Mouse (Mus musculus): Measurements from ENCODE around the gene Megf6. TPM values are rescaled to one million over a fixed set of nuclear protein-coding genes. Genes with fewer than 3 reads are reported as not detected.

Megf6 gene
- total RNA-seq, 2 experiments from 2014 or later = 5.1 to 5.2 TPM

DNA sequence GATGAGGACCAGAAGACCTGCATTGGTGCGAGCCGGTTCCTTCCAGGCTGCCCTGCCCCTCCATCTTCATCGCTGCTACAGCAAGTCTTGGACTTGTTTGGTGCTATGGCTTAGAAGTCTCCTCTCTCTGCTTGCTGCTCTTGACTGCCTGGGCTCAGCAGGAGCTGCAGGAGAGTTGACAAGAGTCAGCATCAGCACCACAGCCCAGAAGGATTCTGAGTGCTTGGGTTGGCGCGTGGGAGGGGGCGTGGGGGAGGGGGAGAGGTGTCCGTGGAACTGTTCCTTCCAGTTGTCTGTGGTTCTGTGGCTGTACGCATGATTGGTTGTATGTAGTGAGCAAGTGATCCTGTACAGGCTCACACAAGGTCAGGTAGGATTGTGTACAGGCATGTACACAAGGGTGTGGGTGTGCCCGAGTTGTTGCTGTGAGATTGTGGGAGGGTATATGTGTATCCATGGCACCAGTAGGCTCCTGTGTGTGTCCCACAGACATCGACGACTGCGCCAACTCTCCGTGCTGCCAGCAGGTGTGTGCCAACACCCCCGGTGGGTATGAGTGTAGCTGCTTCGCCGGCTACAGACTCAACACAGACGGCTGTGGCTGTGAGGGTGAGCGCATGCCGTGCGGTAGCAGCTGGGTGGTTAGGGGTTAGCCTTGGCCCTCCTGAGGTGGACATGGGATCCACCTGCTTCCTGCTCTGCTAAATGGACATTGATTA, 82.2 kb downstream of the Megf6 start:
- DNase-seq = peak; percentile 46 to 57

GRCm38 (mm10) chr4:154260755-154261154, 90.2 kb downstream of the Megf6 start:
- DNase-seq = no peak

DNA sequence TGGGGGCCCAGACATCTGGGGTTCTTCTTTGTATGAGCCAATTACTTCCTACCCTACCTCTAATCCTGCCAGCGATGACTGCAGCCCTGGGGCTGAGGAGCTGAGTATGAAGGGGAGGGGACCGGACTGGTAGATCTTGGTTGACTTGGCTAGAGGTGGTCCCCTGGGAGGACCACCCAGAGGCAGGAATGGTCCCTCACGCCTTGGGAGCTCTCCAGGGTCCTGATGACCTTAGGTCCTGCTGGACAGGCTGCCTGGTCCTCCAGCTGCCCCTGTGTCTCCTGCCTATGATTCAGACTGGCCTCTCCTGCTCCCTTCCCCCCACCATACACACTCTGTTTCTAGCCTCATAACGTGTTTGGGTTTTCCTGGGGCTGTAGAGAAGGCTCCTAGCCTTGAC, 91.5 kb downstream of the Megf6 start:
- no peak for DNase-seq

GRCm38 (mm10) chr4:154267511-154267910, 97.0 kb downstream of the Megf6 start:
- no peak for DNase-seq

- no peak for DNase-seq
Measured at GRCm38 (mm10) chr4:154269520-154269919, 99.0 kb downstream of the Megf6 start.

DNA sequence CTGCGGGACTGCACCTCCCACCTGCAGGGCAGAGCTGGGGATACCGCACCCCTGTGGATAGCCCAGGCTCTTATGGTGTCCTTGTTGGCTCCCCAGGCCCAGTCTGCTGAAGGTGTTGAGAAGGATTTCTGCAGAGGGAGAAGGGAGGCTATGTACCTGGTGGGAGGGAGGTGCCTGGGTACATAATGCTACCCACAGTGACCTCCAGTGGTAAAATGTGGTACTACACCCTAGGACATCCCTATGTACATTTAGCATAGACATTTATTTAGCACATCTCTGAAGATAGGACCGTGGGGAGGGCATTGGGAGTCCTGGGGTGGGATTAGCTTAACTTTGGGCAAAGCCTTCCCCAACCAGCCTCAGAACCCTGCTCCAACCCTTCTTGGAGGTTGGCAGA, 102.5 kb downstream of the Megf6 start:
- peak in 1 of 2 experiments; percentile 30 for DNase-seq

DNA sequence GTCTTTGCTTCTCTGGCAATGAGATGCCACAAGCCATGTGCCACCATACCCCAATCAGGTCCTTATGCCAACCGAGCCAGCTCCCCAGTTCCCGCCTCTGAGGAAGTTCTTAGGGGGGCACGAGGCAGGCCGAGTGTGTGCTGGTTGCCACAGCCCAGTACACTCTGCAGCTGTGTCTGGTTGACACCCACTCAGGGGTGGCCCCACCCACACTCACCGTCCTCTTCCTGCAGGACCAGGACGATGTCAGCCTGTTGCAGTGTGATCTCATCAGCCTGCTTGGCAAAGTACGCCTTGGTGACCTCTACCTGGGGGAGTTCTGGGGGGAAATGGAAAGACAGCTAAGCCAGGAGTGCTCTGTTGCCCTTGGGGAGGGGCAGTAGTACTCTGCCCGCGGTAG, 109.0 kb downstream of the Megf6 start:
- DNase-seq = no peak

DNA sequence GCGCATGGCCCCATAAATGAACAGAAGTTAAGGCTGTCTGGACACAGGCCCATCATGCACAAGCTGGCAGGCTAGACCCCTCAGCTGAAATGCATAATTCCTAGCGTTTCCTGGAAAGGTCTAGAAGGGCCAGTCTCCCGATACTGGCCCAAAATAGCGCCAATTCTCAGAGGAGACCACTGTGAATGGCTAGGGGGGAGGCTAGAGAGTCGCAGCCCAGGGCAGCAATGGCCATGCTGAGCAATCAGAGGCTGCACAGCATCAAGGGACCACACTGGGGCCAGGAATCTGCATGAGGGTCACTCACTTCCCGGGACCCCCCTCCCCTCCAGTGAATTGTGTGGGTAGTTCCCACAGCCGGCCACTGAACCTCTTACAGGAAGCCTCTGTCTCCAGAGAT, 113.1 kb downstream of the Megf6 start:
- no peak for DNase-seq

GRCm38 (mm10) chr4:154293735-154294201, 123.2 kb downstream of the Megf6 start:
- DNase-seq = no peak

DNA sequence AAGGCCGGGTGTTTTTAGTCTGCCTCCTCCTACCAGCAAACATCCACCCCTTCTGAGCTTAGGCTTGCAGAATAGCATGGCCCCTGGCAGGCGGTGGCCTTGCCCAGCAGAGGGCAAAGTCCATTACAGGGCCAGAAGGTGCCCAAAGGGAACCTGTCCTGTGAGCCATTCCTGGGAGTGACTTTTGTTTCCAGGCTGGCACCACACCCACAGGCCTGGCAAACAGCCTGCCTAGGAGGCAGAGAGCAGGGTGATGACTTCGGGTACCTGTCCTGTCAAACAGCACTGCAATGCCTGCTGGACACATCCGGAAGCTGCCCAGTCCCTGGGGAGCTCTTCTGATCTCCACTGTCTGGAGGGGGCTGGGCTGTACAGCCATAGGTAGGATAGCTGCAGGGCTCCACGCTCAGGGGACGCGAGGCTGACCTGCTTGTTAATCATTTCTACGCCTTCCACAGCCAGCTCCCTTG, 123.8 kb downstream of the Megf6 start:
- no peak for DNase-seq

- no peak for DNase-seq
Measured at GRCm38 (mm10) chr4:154297761-154298160, 127.2 kb downstream of the Megf6 start.

DNA sequence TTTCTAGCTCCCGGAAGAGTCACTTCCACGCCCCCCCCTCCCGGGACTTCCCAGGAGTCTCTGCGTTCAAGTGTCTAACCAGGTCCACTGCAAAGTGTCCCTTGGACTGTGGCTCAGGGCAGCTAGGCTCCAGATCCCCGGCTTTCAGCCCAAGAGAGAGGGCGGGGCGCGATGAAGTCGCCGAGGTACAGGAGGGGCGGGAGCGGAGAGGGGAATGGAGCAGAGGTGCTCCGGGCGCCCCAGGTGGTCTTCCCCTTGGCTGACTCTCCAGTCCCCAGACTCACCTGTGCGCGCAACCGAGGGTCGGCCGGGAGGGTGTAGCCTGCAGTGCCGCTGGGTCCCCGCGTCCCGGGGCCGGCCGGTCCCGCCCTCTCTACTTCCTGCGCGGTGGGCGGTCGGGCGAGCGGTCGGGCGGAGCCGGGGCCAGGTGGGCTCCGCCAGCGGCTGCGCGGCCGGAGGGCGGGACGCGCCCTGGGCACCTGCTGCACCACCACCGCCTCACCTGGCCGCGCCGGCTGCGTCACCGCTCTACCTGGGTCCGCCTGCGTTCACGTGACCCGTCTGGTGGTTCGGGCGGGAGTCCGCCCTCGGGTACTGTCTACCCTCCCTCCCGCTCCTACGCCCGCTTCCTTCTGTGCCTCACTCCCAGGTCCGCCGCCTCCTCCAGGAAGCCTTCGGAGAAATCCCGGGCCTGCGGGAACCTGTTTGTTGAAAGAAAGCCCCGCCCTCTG, 129.2 kb downstream of the Megf6 start:
- no peak for DNase-seq

- DNase-seq = peak; percentile 38 to 48
Measured at GRCm38 (mm10) chr4:154301466-154301881, 130.9 kb downstream of the Megf6 start, which contains the start of gene Arhgef16. TSS of gene Arhgef16 (minus strand) at chr4:154301676.

DNA sequence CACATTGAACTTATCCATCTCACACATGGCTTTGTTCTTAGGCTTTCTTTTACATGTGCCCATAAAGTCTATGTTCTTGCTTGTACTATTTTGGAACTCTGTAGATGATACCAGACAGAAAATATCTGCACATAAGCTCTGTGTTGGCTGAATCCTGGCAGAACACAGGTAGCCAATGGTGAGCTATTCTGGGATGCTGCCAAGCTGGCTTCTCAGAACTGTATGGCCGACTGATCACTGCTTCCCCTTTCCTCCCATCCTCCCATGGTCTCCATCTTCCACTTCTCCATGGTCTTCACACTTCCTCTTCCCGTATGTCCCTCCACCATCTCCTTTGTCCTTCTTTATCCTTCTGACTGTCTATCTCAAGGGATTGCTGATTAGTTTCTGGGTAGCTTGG, 138.6 kb downstream of the Megf6 start:
- no peak for DNase-seq

DNA sequence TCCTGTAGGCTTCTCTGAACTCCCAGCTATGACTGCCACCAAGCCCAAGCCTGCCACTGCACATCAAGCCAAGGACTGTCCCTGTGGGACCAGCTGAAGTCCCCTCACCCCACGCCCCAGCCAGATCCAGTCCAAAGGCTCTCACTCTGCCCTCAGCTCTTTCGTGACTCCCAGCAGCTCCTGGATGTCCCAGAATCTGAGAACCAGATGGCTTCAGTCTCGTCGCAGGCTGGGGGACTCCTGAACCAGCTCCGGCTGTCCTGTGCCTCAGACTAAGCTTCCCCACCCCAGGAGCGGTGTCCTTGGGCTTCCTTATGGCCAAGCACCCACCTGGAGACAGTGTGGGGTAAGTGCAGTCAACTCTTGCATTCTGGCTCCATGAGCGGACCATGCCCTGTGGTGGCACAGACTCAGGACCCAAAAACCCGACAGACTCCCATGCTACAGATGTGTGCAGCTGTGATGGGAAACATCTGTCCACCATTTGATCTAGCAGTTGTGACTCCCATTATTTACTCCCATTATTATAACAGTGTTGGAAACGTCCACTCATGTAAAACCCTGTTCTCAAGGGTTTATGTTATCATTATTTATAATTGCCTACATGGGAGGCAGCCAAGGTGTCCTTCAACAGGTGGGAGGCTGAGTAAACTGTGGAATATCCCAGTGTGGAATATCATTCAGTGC, 140.2 kb downstream of the Megf6 start:
- DNase-seq = no peak

DNA sequence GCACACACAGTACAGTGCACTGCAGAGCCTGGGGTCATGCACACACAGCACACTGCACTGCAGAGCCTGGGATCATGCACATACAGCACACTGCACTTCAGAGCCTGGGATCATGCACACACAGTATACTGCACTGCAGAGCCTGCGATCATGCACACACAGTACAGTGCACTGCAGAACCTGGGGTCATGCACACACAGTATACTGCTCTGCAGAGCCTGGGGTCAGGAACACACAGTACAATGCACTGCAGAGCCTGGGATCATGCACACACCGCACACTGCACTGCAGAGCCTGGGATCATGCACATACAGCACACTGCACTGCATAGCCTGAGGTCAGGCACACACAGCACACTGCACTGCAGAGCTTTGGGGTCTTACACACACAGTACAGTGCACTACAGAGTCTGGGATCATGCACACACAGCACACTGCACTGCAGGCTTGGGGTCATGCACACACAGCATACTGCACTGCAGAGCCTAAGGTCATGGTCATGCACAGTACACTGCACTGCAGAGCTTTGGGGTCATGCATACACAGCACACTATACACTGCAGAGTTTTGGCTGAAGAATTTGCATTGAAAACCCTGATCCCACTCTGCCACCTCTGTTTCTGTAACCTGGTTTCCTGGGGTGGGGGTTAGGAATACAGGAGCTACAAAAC, 141.7 kb downstream of the Megf6 start:
- no peak for DNase-seq

- DNase-seq = peak; percentile 39 to 57
Measured at GRCm38 (mm10) chr4:154312935-154313621, 142.5 kb downstream of the Megf6 start.

DNA sequence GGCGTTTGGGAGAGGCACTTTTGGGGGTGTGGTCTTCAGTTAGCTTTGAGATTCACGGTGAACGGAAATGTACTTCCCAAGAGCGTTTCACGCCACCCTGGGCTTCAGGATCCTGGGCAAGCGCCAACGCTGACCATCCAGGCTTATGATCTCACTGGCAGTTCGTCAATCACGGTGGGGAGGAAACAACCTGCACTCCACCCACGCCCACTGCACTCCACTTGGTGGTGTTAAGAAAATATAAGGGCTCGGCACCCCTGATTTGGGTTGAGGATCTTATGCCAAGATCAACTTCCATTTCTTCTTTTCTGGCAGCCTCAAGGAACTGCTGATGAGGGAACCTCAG, 143.1 kb downstream of the Megf6 start:
- DNase-seq = no peak

Measured in layer of hippocampus, postnatal 36 days (tissue).